Mouse (Mus musculus): ENCODE measurements around the gene Prkca. TPM values are rescaled to one million over a fixed set of nuclear protein-coding genes. Genes with fewer than 3 reads are reported as not detected.

Prkca gene
- total RNA-seq, 1 experiment, result 8.4 TPM

DNA sequence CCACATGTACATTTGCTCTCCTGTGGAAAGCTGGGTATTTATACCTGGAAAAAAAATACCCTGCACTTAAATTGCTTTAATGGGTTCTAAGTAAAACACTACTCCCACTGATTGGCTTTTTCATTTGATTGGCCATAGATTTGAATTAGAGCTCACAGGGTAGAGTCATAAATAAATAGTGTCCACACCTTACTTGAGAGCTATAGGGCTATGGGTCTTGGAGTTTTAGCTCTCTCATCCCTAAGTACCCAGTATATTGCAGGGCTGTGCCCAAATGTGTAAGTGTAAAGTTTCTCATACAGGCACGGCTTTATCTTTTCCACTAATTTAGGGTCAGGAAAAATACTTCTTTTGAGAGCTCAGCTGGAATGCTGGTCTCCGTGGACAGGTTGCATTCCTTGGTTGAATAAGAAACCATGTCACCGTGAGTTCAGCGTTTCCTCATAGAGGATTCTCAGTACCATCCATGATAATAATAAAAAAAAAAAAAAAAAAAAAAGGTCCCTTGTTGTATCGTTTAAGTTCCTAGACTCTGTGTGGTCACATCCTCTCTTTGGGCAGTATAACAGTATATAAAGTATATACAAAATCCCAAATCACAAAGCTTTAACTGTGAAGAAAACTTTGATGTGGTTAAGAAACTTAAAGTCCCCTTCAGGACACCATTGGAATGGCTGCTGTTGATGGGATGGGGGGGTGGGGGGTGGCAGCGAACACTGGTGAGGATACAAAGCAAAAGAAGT, 82.8 kb downstream of the Prkca start:
- H3K36me3 ChIP-seq (ENCODE audit: control insufficient read depth, insufficient read depth, low read length, poor library complexity, severe bottlenecking), result no peaks in the 10 kb centered on the region
- no peak overlapping the region for H3K9ac ChIP-seq (ENCODE audit: insufficient read depth, low read depth, low read length, poor library complexity, severe bottlenecking)
- H3K9me3 ChIP-seq (ENCODE audit: control insufficient read depth, insufficient read depth, low read depth, low read length), result no peaks in the 10 kb centered on the region

DNA sequence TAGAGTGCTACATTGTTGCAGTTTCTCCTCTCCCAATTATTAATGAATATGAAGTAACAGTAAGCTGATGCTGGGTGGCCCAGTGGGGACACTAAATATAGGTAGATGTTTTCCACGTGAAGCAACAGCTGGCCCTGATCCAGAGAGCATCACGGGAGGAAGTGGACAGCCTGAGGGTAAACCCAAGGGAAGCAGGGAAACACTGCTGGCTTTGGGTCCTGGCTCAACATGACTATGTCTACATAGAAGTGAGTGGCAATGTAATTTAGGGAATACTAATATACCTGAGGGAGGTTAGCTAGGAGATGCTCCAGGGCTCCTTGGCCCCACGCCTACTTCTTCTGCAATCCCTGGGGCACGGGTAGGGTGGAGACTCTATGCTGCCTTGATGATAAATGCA, 84.3 kb downstream of the Prkca start:
- TF ChIP-seq CHD2 (IDR thresholded peaks at IDR 0.05; ENCODE audit: low read depth, low read length) (no peak), HCFC1 (IDR thresholded peaks at IDR 0.05; ENCODE audit: borderline replicate concordance, insufficient read depth, low read length) (no peak), ZC3H11A (IDR thresholded peaks at IDR 0.05; ENCODE audit: borderline replicate concordance, low read depth, low read length) (no peak), MAFK (IDR thresholded peaks at IDR 0.05; ENCODE audit: insufficient read depth, low read depth, low read length) (no peak), ZNF384 (IDR thresholded peaks at IDR 0.05; ENCODE audit: low read depth, low read length) (no peak)
- H3K9ac ChIP-seq (ENCODE audit: insufficient read depth, low read depth, low read length, poor library complexity, severe bottlenecking), result no peak overlapping the region
- no peaks in the 10 kb centered on the region for H3K9me3 ChIP-seq (ENCODE audit: control insufficient read depth, insufficient read depth, low read depth, low read length)
- no peak for DNase-seq (ENCODE audit: low read depth, low spot score)
- H3K4me1 ChIP-seq (ENCODE audit: control insufficient read depth in 2 of 2, insufficient read depth in 2 of 2, low read length in 2 of 2, poor library complexity in 1 of 2), result peaks cover 0 to 5% of the 10 kb centered on the region in 2 experiments; a peak in 1 of 4 replicates
- H3K27ac ChIP-seq (ENCODE audit: insufficient read depth, low read depth, low read length, poor library complexity, severe bottlenecking), result no peak overlapping the region
- no peaks in the 10 kb centered on the region for H3K36me3 ChIP-seq (ENCODE audit: control insufficient read depth, insufficient read depth, low read length, poor library complexity, severe bottlenecking)
- H3K4me3 ChIP-seq (ENCODE audit: insufficient read depth in 1 of 2, low read depth in 1 of 2, low read length in 2 of 2, poor library complexity in 1 of 2, severe bottlenecking in 1 of 2), result no peak overlapping the region
- in situ Hi-C loops (cut with MboI; ENCODE audit: low sequenced_read_pairs in 2 of 2, unreplicated experiment in 2 of 2), result no loop called here

More for the DNA sequence above, 82.8 kb downstream of the Prkca start:
- H3K27ac ChIP-seq (ENCODE audit: insufficient read depth, low read depth, low read length, poor library complexity, severe bottlenecking), result no peak overlapping the region
- H3K4me1 ChIP-seq (ENCODE audit: control insufficient read depth in 2 of 2, insufficient read depth in 2 of 2, low read length in 2 of 2, poor library complexity in 1 of 2), result peaks cover 0 to 5% of the 10 kb centered on the region in 2 experiments; a peak in 1 of 4 replicates
- no peak for DNase-seq (ENCODE audit: low read depth, low spot score)
- no peak for TF ChIP-seq CHD2 (IDR thresholded peaks at IDR 0.05; ENCODE audit: low read depth, low read length)
- TF ChIP-seq MAFK (IDR thresholded peaks at IDR 0.05; ENCODE audit: insufficient read depth, low read depth, low read length), result no peak
- no peak for TF ChIP-seq HCFC1 (IDR thresholded peaks at IDR 0.05; ENCODE audit: borderline replicate concordance, insufficient read depth, low read length)
- no peak for TF ChIP-seq ZC3H11A (IDR thresholded peaks at IDR 0.05; ENCODE audit: borderline replicate concordance, low read depth, low read length)
- no peak for TF ChIP-seq ZNF384 (IDR thresholded peaks at IDR 0.05; ENCODE audit: low read depth, low read length)
- H3K4me3 ChIP-seq (ENCODE audit: insufficient read depth in 1 of 2, low read depth in 1 of 2, low read length in 2 of 2, poor library complexity in 1 of 2, severe bottlenecking in 1 of 2), result no peak overlapping the region
- in situ Hi-C loops (cut with MboI; ENCODE audit: low sequenced_read_pairs in 2 of 2, unreplicated experiment in 2 of 2), result no loop called here

DNA sequence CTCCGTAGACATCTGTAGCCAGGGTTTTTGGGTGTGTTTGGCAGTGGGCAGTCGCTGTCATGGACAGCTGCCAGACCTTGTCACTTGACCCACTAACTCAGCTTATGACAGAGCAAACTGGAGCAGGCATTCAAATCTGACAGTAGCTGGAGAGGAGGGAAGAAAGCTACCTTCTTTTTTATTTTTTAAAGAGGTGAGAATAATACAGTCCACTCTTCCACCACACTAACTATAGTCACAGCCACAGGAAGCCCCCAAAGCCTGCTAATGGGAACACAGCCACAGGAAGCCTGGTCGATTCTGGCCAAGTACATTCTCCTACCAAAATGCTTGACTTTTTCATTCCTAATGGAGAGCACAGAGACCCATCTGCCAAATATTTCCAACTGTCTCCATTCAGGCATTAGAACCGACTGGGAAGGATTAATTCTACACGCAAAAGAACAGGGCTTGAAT, 84.9 kb downstream of the Prkca start:
- Histone ChIP-seq H3K4me3 (ENCODE audit: insufficient read depth in 1 of 2, low read depth in 1 of 2, low read length in 2 of 2, poor library complexity in 1 of 2, severe bottlenecking in 1 of 2) (no peak overlapping the region), H3K36me3 (ENCODE audit: control insufficient read depth, insufficient read depth, low read length, poor library complexity, severe bottlenecking) (no peaks in the 10 kb centered on the region), H3K9ac (ENCODE audit: insufficient read depth, low read depth, low read length, poor library complexity, severe bottlenecking) (no peak overlapping the region), H3K9me3 (ENCODE audit: control insufficient read depth, insufficient read depth, low read depth, low read length) (no peaks in the 10 kb centered on the region), H3K27ac (ENCODE audit: insufficient read depth, low read depth, low read length, poor library complexity, severe bottlenecking) (no peak overlapping the region), H3K4me1 (ENCODE audit: control insufficient read depth in 2 of 2, insufficient read depth in 2 of 2, low read length in 2 of 2, poor library complexity in 1 of 2) (peaks cover 0 to 4% of the 10 kb centered on the region in 2 experiments; a peak in 1 of 4 replicates)
- in situ Hi-C loops (cut with MboI; ENCODE audit: low sequenced_read_pairs in 2 of 2, unreplicated experiment in 2 of 2), result no loop called here
- no peak for DNase-seq (ENCODE audit: low read depth, low spot score)
- TF ChIP-seq MAFK (IDR thresholded peaks at IDR 0.05; ENCODE audit: insufficient read depth, low read depth, low read length) (no peak), CHD2 (IDR thresholded peaks at IDR 0.05; ENCODE audit: low read depth, low read length) (no peak), ZC3H11A (IDR thresholded peaks at IDR 0.05; ENCODE audit: borderline replicate concordance, low read depth, low read length) (no peak), ZNF384 (IDR thresholded peaks at IDR 0.05; ENCODE audit: low read depth, low read length) (no peak), HCFC1 (IDR thresholded peaks at IDR 0.05; ENCODE audit: borderline replicate concordance, insufficient read depth, low read length) (no peak)

DNA sequence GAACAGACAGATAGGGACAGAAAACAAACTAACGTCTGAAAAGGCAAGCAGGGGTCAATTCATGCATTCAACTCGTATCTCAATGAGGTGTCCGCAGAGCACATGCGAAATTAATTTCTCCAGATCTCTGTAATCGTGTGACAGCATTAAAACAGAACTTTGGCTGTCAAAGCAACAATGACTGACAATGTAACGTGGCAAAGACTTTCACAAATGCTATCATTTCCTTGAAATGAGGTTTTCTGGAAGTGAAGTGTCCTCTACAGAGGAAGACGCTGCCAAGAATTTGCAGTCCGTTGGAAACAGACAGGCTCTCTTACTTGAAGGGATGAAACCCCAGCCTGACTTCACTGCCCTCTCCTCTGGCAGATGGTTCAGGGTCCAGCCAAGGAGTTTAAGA, 85.8 kb downstream of the Prkca start:
- Histone ChIP-seq H3K4me3 (ENCODE audit: insufficient read depth in 1 of 2, low read depth in 1 of 2, low read length in 2 of 2, poor library complexity in 1 of 2, severe bottlenecking in 1 of 2) (no peak overlapping the region), H3K36me3 (ENCODE audit: control insufficient read depth, insufficient read depth, low read length, poor library complexity, severe bottlenecking) (no peaks in the 10 kb centered on the region), H3K9me3 (ENCODE audit: control insufficient read depth, insufficient read depth, low read depth, low read length) (no peaks in the 10 kb centered on the region), H3K27ac (ENCODE audit: insufficient read depth, low read depth, low read length, poor library complexity, severe bottlenecking) (no peak overlapping the region), H3K9ac (ENCODE audit: insufficient read depth, low read depth, low read length, poor library complexity, severe bottlenecking) (no peak overlapping the region), H3K4me1 (ENCODE audit: control insufficient read depth in 2 of 2, insufficient read depth in 2 of 2, low read length in 2 of 2, poor library complexity in 1 of 2) (no peaks in the 10 kb centered on the region)
- no peak for DNase-seq (ENCODE audit: low read depth, low spot score)
- TF ChIP-seq MAFK (IDR thresholded peaks at IDR 0.05; ENCODE audit: insufficient read depth, low read depth, low read length), result no peak
- TF ChIP-seq ZNF384 (IDR thresholded peaks at IDR 0.05; ENCODE audit: low read depth, low read length), result no peak
- TF ChIP-seq CHD2 (IDR thresholded peaks at IDR 0.05; ENCODE audit: low read depth, low read length), result no peak
- no peak for TF ChIP-seq ZC3H11A (IDR thresholded peaks at IDR 0.05; ENCODE audit: borderline replicate concordance, low read depth, low read length)
- TF ChIP-seq HCFC1 (IDR thresholded peaks at IDR 0.05; ENCODE audit: borderline replicate concordance, insufficient read depth, low read length), result no peak
- in situ Hi-C loops (cut with MboI; ENCODE audit: low sequenced_read_pairs in 2 of 2, unreplicated experiment in 2 of 2), result no loop called here
